Mouse (Mus musculus): ENCODE measurements around the gene Anxa11. TPM values are rescaled to one million over a fixed set of nuclear protein-coding genes. Genes with fewer than 3 reads are reported as not detected.

Anxa11 gene
- polyA plus RNA-seq, 1 experiment from 2014 or later = 30.2 TPM

DNA sequence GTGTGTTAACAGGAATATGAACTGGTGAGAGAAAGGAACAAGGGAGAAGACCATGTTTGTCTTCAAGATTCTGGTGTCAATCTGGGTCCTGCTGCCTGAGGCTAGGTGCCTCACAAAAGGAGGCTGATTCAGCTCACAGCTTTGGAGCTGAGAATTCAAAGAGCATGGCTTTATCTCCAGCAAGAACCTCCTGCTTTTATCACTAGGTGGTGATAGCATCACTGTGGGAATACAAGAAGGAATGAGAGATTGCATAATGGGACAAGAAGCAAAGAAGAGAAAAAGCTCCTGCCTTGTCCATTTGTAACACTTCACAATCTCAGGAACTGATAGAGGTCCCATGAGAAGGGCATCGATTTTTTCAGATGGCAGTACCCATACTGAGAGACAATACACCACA, 10.6 kb upstream of the Anxa11 start:
- H3K4me2 ChIP-seq (ENCODE audit: low read depth, low read length) = no peak overlapping the region
- DNase-seq (ENCODE audit: low spot score) = no peak
- no peak overlapping the region for H3K27ac ChIP-seq (replicated peaks; ENCODE audit: low read depth, low read length)
- H3K9me3 ChIP-seq (ENCODE audit: control insufficient read depth, low read length) = peaks cover 8% of the 10 kb centered on the region; the same call in 1 of the 2 replicates
- no peaks in the 10 kb centered on the region for H3K4me1 ChIP-seq (ENCODE audit: control insufficient read depth, insufficient read depth, low read length)
- ATAC-seq (ENCODE audit: low read depth) = no peak
- H3K9ac ChIP-seq (ENCODE audit: low read depth, low read length) = no peak overlapping the region
- H3K36me3 ChIP-seq (ENCODE audit: control insufficient read depth, insufficient read depth, low read length) = no peaks in the 10 kb centered on the region
- WGBS = 57% methylated on average over 1 of the region's 1 CpGs
- H3K4me3 ChIP-seq (ENCODE audit: low read depth, low read length) = no peak overlapping the region
- no peaks in the 10 kb centered on the region for H3K27me3 ChIP-seq (replicated peaks; ENCODE audit: control insufficient read depth, insufficient read depth, low read length)

DNA sequence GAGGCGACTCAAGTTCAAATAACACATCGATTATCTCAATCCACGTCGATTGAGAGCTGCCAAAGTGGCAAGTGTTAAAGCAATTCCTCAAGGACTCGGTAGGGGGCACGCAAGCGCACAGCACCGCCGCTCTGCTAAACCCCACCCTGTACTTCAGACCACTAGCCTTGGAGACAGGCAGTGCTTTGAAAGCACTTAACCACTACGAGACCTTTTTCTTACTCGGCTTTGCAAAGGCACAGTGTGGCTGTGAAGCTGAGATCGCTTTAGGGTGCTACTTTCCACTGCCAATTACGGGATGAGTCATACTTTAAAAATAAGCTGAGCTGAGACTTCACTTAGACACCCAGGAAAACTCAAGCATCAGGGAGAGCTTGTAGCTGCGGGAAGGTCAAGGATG, 9.7 kb upstream of the Anxa11 start:
- WGBS = 9% methylated on average over 14 of the region's 14 CpGs
- Histone ChIP-seq H3K9ac (ENCODE audit: low read depth, low read length) (no peak overlapping the region), H3K4me3 (ENCODE audit: low read depth, low read length) (no peak overlapping the region), H3K27ac (replicated peaks; ENCODE audit: low read depth, low read length) (no peak overlapping the region), H3K4me2 (ENCODE audit: low read depth, low read length) (peak overlapping the region; percentile 25; the same call in 1 of the 2 replicates), H3K36me3 (ENCODE audit: control insufficient read depth, insufficient read depth, low read length) (no peaks in the 10 kb centered on the region), H3K27me3 (replicated peaks; ENCODE audit: control insufficient read depth, insufficient read depth, low read length) (no peaks in the 10 kb centered on the region), H3K4me1 (ENCODE audit: control insufficient read depth, insufficient read depth, low read length) (no peaks in the 10 kb centered on the region), H3K9me3 (ENCODE audit: control insufficient read depth, low read length) (0 out of 2 replicates have a peak, but pooled peaks cover 4% of the 10 kb centered on the region)
- DNase-seq (ENCODE audit: low spot score) (peak; percentile 73), ATAC-seq (ENCODE audit: low read depth) (peak; percentile 82)

DNA sequence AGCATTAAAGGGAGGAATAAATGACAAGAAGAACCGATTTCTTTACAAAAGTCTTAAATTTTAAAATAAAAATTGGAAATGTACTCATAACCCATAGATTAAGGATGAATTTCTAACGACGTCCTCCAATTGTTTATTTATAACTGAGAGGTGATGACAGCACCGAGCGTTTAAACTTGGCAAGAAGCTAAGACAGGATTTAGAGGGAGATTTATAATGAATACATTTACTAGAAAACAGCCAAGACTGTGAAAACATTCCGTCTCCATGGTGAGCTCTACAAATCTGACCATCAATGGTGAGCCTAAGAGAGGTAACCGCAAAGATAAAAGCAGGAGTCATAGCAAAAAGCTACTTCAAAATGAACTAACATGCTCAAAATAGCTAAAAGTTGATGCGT, 3.5 kb upstream of the Anxa11 start:
- 62% methylated on average over 8 of the region's 8 CpGs for whole genome bisulfite sequencing
- H3K4me2 ChIP-seq (ENCODE audit: low read depth, low read length) = no peak overlapping the region
- H3K27me3 ChIP-seq (replicated peaks; ENCODE audit: control insufficient read depth, insufficient read depth, low read length) = peaks cover 10% of the 10 kb centered on the region
- no peak overlapping the region for H3K27ac ChIP-seq (replicated peaks; ENCODE audit: low read depth, low read length)
- H3K9me3 ChIP-seq (ENCODE audit: control insufficient read depth, low read length) = 0 out of 2 replicates have a peak, but pooled peaks cover 4% of the 10 kb centered on the region
- no peaks in the 10 kb centered on the region for H3K36me3 ChIP-seq (ENCODE audit: control insufficient read depth, insufficient read depth, low read length)
- DNase-seq (ENCODE audit: low spot score) (peak; percentile 43), ATAC-seq (ENCODE audit: low read depth) (no peak)
- H3K4me1 ChIP-seq (ENCODE audit: control insufficient read depth, insufficient read depth, low read length) = peaks cover 11% of the 10 kb centered on the region
- H3K9ac ChIP-seq (ENCODE audit: low read depth, low read length) = no peak overlapping the region
- no peak overlapping the region for H3K4me3 ChIP-seq (ENCODE audit: low read depth, low read length)

DNA sequence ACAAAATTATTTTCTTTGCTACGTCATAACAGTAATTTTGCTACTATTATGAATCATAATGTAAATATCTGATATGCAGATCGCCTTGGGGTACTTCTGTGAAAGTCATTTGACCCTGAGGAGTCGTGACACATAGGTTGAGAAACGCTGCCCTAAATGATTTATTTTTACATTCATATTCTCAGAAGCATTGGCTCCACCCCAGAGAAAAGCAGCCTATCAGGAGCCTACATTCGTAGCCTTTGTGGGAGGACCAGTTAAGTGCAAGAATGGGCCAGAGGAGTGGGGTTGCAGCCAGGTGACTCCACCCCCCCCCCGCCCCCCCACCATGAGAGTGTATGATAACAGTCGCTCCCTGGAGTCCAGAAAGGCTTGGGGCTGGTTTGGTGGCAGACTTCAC, 2.2 kb upstream of the Anxa11 start:
- 67% methylated on average over 7 of the region's 7 CpGs for WGBS
- H3K36me3 ChIP-seq (ENCODE audit: control insufficient read depth, insufficient read depth, low read length) = no peaks in the 10 kb centered on the region
- H3K27ac ChIP-seq (replicated peaks; ENCODE audit: low read depth, low read length) = no peak overlapping the region
- no peaks in the 10 kb centered on the region for H3K9me3 ChIP-seq (ENCODE audit: control insufficient read depth, low read length)
- peaks cover 11% of the 10 kb centered on the region for H3K4me1 ChIP-seq (ENCODE audit: control insufficient read depth, insufficient read depth, low read length)
- DNase-seq (ENCODE audit: low spot score) (no peak), ATAC-seq (ENCODE audit: low read depth) (no peak)
- H3K9ac ChIP-seq (ENCODE audit: low read depth, low read length) = no peak overlapping the region
- peaks cover 10% of the 10 kb centered on the region for H3K27me3 ChIP-seq (replicated peaks; ENCODE audit: control insufficient read depth, insufficient read depth, low read length)
- no peak overlapping the region for H3K4me2 ChIP-seq (ENCODE audit: low read depth, low read length)
- H3K4me3 ChIP-seq (ENCODE audit: low read depth, low read length) = no peak overlapping the region

DNA sequence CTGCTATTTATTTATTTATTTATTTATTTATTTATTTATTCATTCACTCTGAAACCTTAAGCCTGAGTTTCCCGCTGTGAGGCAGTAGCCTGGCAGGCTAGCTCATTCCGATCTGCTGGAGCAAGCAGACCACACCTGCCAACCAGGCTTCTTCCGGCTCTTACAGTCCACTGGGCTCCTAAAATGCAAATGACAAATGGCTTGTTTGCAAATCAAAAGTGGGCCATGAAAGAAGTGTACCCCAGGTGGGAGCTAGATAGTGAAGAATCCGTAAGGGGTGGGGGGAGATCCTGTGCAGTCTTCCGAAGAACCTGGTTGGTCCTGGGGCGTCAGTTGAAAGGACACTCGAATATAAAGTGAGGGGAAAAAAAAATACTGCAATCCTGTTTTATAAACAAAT, 995 bp upstream of the Anxa11 start:
- Histone ChIP-seq H3K27ac (replicated peaks; ENCODE audit: low read depth, low read length) (no peak overlapping the region), H3K4me3 (ENCODE audit: low read depth, low read length) (no peak overlapping the region), H3K4me1 (ENCODE audit: control insufficient read depth, insufficient read depth, low read length) (peaks cover 11% of the 10 kb centered on the region), H3K36me3 (ENCODE audit: control insufficient read depth, insufficient read depth, low read length) (no peaks in the 10 kb centered on the region), H3K9me3 (ENCODE audit: control insufficient read depth, low read length) (no peaks in the 10 kb centered on the region), H3K4me2 (ENCODE audit: low read depth, low read length) (no peak overlapping the region), H3K9ac (ENCODE audit: low read depth, low read length) (no peak overlapping the region), H3K27me3 (replicated peaks; ENCODE audit: control insufficient read depth, insufficient read depth, low read length) (peaks cover 10% of the 10 kb centered on the region)
- DNase-seq (ENCODE audit: low spot score) (no peak), ATAC-seq (ENCODE audit: low read depth) (no peak)
- WGBS = 17% methylated on average over 7 of the region's 7 CpGs

DNA sequence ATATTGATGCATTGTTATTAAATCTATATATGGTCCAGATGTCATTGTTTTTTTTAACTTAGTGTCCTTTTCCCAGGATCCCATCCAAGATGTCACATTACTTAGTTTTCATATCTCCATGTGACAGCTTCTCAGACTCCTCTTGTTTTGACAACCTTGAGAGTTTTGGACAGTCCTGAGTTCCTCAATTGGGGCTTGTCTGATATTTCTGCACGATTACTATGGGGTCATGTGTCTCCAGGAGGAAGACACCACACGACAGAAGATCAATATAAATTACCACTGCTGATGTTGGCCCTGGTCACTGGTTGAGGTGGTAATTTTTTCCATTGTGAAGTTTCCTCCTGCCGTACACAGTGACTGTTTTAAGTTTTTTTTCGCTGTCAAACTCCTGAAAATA, 377 bp upstream of the Anxa11 start:
- no peaks in the 10 kb centered on the region for H3K9me3 ChIP-seq (ENCODE audit: control insufficient read depth, low read length)
- no peak for ATAC-seq (ENCODE audit: low read depth)
- H3K4me1 ChIP-seq (ENCODE audit: control insufficient read depth, insufficient read depth, low read length) = peaks cover 11% of the 10 kb centered on the region
- no peak for DNase-seq (ENCODE audit: low spot score)
- WGBS = 2% methylated on average over 4 of the region's 4 CpGs
- peaks cover 10% of the 10 kb centered on the region for H3K27me3 ChIP-seq (replicated peaks; ENCODE audit: control insufficient read depth, insufficient read depth, low read length)
- H3K36me3 ChIP-seq (ENCODE audit: control insufficient read depth, insufficient read depth, low read length) = no peaks in the 10 kb centered on the region
- H3K9ac ChIP-seq (ENCODE audit: low read depth, low read length) = peak overlapping the region; percentile 71
- H3K4me3 ChIP-seq (ENCODE audit: low read depth, low read length) = peak overlapping the region; percentile 74
- H3K27ac ChIP-seq (replicated peaks; ENCODE audit: low read depth, low read length) = no peak overlapping the region
- H3K4me2 ChIP-seq (ENCODE audit: low read depth, low read length) = peak overlapping the region; percentile 99

DNA sequence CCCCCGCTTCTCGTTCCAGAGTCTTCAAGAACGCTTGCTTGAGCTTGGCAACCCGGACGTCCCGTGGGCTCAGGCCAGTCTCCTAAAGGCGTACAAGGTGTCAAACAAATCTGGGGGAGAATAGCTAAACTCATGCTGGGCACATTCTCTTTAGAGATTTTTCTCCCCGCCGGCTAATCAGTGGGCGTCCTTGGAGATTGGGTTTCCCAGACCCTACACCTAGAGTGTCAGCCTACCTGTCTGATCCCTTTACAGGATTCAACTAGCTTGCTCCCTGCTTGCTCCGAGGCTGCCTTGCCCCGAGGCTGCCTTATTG, 690 bp downstream of the Anxa11 start:
- Histone ChIP-seq H3K4me3 (ENCODE audit: low read depth, low read length) (peak overlapping the region; percentile 74), H3K4me2 (ENCODE audit: low read depth, low read length) (peak overlapping the region; percentile 99), H3K27me3 (replicated peaks; ENCODE audit: control insufficient read depth, insufficient read depth, low read length) (peaks cover 10% of the 10 kb centered on the region), H3K9ac (ENCODE audit: low read depth, low read length) (peak overlapping the region; percentile 71), H3K9me3 (ENCODE audit: control insufficient read depth, low read length) (no peaks in the 10 kb centered on the region), H3K4me1 (ENCODE audit: control insufficient read depth, insufficient read depth, low read length) (peaks cover 11% of the 10 kb centered on the region), H3K27ac (replicated peaks; ENCODE audit: low read depth, low read length) (peak overlapping the region; percentile 1; the same call in 1 of the 2 replicates), H3K36me3 (ENCODE audit: control insufficient read depth, insufficient read depth, low read length) (no peaks in the 10 kb centered on the region)
- ATAC-seq (ENCODE audit: low read depth) (no peak), DNase-seq (ENCODE audit: low spot score) (no peak)
- under 1% methylated on average over 12 of the region's 12 CpGs for WGBS

DNA sequence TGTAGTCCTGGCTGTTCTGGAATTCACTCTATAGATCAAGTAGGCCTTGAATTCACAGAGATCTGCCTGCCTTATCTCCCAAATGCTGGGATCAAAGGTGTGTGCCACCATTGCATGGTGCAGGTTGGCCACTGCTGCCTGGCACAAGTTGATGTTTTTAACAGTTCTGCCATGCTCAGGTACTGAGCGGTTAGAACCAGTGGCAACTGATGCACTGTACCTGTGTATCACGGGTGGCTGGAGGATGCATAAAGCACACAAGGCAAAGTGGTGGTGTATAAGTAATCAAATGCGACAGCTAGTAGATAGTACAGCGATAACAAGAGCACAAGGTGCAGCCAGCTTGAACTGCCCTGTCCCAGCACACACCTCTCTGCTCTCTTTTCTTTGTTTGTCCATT, 2.4 kb downstream of the Anxa11 start:
- peaks cover 10% of the 10 kb centered on the region for H3K27me3 ChIP-seq (replicated peaks; ENCODE audit: control insufficient read depth, insufficient read depth, low read length)
- H3K27ac ChIP-seq (replicated peaks; ENCODE audit: low read depth, low read length) = no peak overlapping the region
- H3K4me1 ChIP-seq (ENCODE audit: control insufficient read depth, insufficient read depth, low read length) = peaks cover 11% of the 10 kb centered on the region
- no peaks in the 10 kb centered on the region for H3K36me3 ChIP-seq (ENCODE audit: control insufficient read depth, insufficient read depth, low read length)
- no peak for DNase-seq (ENCODE audit: low spot score)
- H3K9me3 ChIP-seq (ENCODE audit: control insufficient read depth, low read length) = no peaks in the 10 kb centered on the region
- WGBS = 95% methylated on average over 4 of the region's 4 CpGs
- no peak overlapping the region for H3K4me3 ChIP-seq (ENCODE audit: low read depth, low read length)
- H3K4me2 ChIP-seq (ENCODE audit: low read depth, low read length) = no peak overlapping the region
- no peak overlapping the region for H3K9ac ChIP-seq (ENCODE audit: low read depth, low read length)
- no peak for ATAC-seq (ENCODE audit: low read depth)

DNA sequence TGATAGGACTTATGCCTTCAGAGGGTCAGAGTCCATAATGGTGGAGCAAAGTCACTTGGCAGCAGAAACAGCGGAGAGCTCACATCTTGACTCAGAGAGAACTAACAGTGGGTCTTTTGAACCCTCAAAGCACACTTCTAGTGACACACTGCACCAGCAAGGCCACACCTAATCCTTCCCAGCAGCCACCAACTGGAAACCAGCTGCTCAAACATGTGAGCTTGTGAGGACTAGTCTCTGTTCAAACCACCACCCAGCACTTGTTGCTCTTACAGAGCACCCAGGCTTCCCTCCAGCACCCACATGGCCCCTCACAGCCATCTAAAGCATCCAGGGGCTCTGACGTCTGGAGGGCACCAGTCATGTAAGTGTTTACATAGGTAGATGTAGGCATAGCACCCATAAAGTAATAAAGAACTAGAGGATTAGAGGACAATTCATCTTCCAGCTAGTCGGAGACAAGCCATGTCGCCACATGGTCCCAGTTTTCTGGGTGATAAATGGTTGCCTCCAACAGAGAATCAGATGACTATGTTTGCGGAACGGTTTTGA, 4.0 kb downstream of the Anxa11 start:
- ATAC-seq (ENCODE audit: low read depth) (no peak), DNase-seq (ENCODE audit: low spot score) (no peak)
- 82% methylated on average over 6 of the region's 6 CpGs for WGBS
- Histone ChIP-seq H3K27me3 (replicated peaks; ENCODE audit: control insufficient read depth, insufficient read depth, low read length) (peaks cover 3% of the 10 kb centered on the region), H3K9me3 (ENCODE audit: control insufficient read depth, low read length) (no peaks in the 10 kb centered on the region), H3K4me3 (ENCODE audit: low read depth, low read length) (no peak overlapping the region), H3K36me3 (ENCODE audit: control insufficient read depth, insufficient read depth, low read length) (no peaks in the 10 kb centered on the region), H3K4me1 (ENCODE audit: control insufficient read depth, insufficient read depth, low read length) (peaks cover 11% of the 10 kb centered on the region), H3K4me2 (ENCODE audit: low read depth, low read length) (no peak overlapping the region), H3K9ac (ENCODE audit: low read depth, low read length) (no peak overlapping the region), H3K27ac (replicated peaks; ENCODE audit: low read depth, low read length) (no peak overlapping the region)
